Mouse (Mus musculus): ENCODE data around the gene Sass6.
A peak's percentile ranks its signal among the peaks of the same experiment; 100 is the strongest.

Gene Sass6

GRCm38 (mm10) chr3:116594728-116595602 is at the start of gene Sass6:
Gene Sass6, plus strand, starts transcription at chr3:116594982.
- peak; percentile 98 for DNase-seq

- DNase-seq, result no peak
These were observed 47.4 kb upstream of the Sass6 start for GRCm38 (mm10) chr3:116547430-116547829.

- no peak for DNase-seq
These were observed 43.4 kb upstream of the Sass6 start for GRCm38 (mm10) chr3:116551362-116551761.

GRCm38 (mm10) chr3:116561315-116561714 is 33.5 kb upstream of the Sass6 start:
- peak; percentile 14 for DNase-seq

- DNase-seq, result no peak
These were observed 32.2 kb upstream of the Sass6 start, which contains the start of gene Lrrc39 for GRCm38 (mm10) chr3:116562408-116563094. Gene Lrrc39, plus strand, starts transcription at chr3:116562973.

GRCm38 (mm10) chr3:116563095-116563492 is 31.7 kb upstream of the Sass6 start:
- DNase-seq, result no peak

GRCm38 (mm10) chr3:116570628-116571027 is 24.2 kb upstream of the Sass6 start:
- no peak for DNase-seq

GRCm38 (mm10) chr3:116577286-116577685 is 17.5 kb upstream of the Sass6 start:
- peak; percentile 16 for DNase-seq

GRCm38 (mm10) chr3:116582201-116582600 is 12.6 kb upstream of the Sass6 start:
- no peak for DNase-seq

- no peak for DNase-seq
These were observed 580 bp upstream of the Sass6 start for GRCm38 (mm10) chr3:116594076-116594727.

GRCm38 (mm10) chr3:116595603-116595991 is 815 bp downstream of the Sass6 start:
- no peak for DNase-seq

- DNase-seq, result no peak
These were observed 4.9 kb downstream of the Sass6 start for GRCm38 (mm10) chr3:116599705-116600104.

GRCm38 (mm10) chr3:116601005-116601404 is 6.2 kb downstream of the Sass6 start:
- DNase-seq, result no peak

- DNase-seq, result no peak
These were observed 7.0 kb downstream of the Sass6 start for GRCm38 (mm10) chr3:116601781-116602180.

- no peak for DNase-seq
These were observed 9.8 kb downstream of the Sass6 start for GRCm38 (mm10) chr3:116604570-116604969.

GRCm38 (mm10) chr3:116614295-116614892 is 19.6 kb downstream of the Sass6 start, which contains the start of gene Trmt13:
Gene Trmt13, minus strand, starts transcription at chr3:116614587.
- no peak for DNase-seq

- no peak for DNase-seq
These were observed 20.7 kb downstream of the Sass6 start for GRCm38 (mm10) chr3:116615318-116616068.

GRCm38 (mm10) chr3:116618855-116619254 is 24.1 kb downstream of the Sass6 start:
- DNase-seq, result no peak

- no peak for DNase-seq
These were observed 26.0 kb downstream of the Sass6 start for GRCm38 (mm10) chr3:116620636-116621370.

- DNase-seq, result no peak
These were observed 27.9 kb downstream of the Sass6 start for GRCm38 (mm10) chr3:116622641-116623040.

- DNase-seq, result no peak
These were observed 36.7 kb downstream of the Sass6 start for GRCm38 (mm10) chr3:116631459-116631858.
